Mouse (Mus musculus): ENCODE measurements at regions not wholly inside any gene's neighbourhood (a gene's known extent, or its start where the extent isn't known, plus 50 kb on each side); places are given as distances from the start of the nearest gene placed in this dataset.

- H3K9me3 ChIP-seq (ENCODE audit: control insufficient read depth, low read length) = no peaks in the 10 kb centered on the region
- no peaks in the 10 kb centered on the region for H3K27me3 ChIP-seq (ENCODE audit: control insufficient read depth, insufficient read depth, low read length)
- H3K9ac ChIP-seq (ENCODE audit: low read depth, low read length, severe bottlenecking) = no peak overlapping the region
- H3K27ac ChIP-seq (replicated peaks; ENCODE audit: low read depth, low read length) = no peak overlapping the region
- H3K4me1 ChIP-seq (ENCODE audit: control insufficient read depth, insufficient read depth, low read length) = peaks cover 19% of the 10 kb centered on the region
- H3K4me3 ChIP-seq (replicated peaks; ENCODE audit: low read length) = no peak overlapping the region
- no peak for ATAC-seq (ENCODE audit: low FRiP score, low read depth)
- H3K36me3 ChIP-seq (ENCODE audit: control insufficient read depth, insufficient read depth, low read length) = no peaks in the 10 kb centered on the region
- 70% methylated on average over 3 of the region's 3 CpGs for WGBS
- no peak for DNase-seq (ENCODE audit: low spot score)
- no peak overlapping the region for H3K4me2 ChIP-seq (replicated peaks; ENCODE audit: low read depth, low read length, severe bottlenecking)
- no peak for TF ChIP-seq POLR2A (IDR thresholded peaks at IDR 0.05; ENCODE audit: borderline replicate concordance, extremely low read depth, insufficient read depth, insufficient read length)
These were observed 182.9 kb downstream of the Twistnb start for GRCm38 (mm10) chr12:33612378-33612777.

DNA sequence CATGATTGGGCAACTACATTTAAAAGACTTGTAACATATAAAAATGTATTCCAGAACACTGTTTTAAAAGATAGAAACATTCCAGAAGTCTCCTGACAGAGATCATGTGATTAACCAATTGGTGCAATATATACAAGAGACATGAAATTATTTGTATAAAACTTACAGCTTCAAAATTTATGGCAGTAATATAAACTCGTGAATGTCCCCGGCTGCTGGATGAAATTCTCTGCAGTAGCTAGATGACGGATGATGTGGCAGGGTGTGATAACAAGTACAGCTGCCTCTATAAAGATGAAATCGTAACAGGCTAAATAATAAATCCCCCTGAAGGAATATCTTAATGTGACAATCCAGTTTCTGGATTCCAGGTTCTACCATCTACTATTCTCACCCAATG is 191.0 kb downstream of the Twistnb start:
- Histone ChIP-seq H3K27ac (replicated peaks; ENCODE audit: low read depth, low read length) (no peak overlapping the region), H3K9ac (ENCODE audit: low read depth, low read length, severe bottlenecking) (no peak overlapping the region), H3K4me3 (replicated peaks; ENCODE audit: low read length) (no peak overlapping the region), H3K27me3 (ENCODE audit: control insufficient read depth, insufficient read depth, low read length) (no peaks in the 10 kb centered on the region), H3K4me1 (ENCODE audit: control insufficient read depth, insufficient read depth, low read length) (no peaks in the 10 kb centered on the region), H3K9me3 (ENCODE audit: control insufficient read depth, low read length) (no peaks in the 10 kb centered on the region), H3K36me3 (ENCODE audit: control insufficient read depth, insufficient read depth, low read length) (no peaks in the 10 kb centered on the region), H3K4me2 (replicated peaks; ENCODE audit: low read depth, low read length, severe bottlenecking) (no peak overlapping the region)
- no peak for DNase-seq (ENCODE audit: low spot score)
- WGBS = 34% methylated on average over 4 of the region's 4 CpGs
- no peak for ATAC-seq (ENCODE audit: low FRiP score, low read depth)
- no peak for TF ChIP-seq POLR2A (IDR thresholded peaks at IDR 0.05; ENCODE audit: borderline replicate concordance, extremely low read depth, insufficient read depth, insufficient read length)

GRCm38 (mm10) chr12:33626092-33626882 is 196.9 kb downstream of the Twistnb start:
- WGBS = 33% methylated on average over 4 of the region's 4 CpGs

GRCm38 (mm10) chr12:33652597-33652996 is 223.2 kb downstream of the Twistnb start:
- no peak for TF ChIP-seq POLR2A (IDR thresholded peaks at IDR 0.05; ENCODE audit: borderline replicate concordance, extremely low read depth, insufficient read depth, insufficient read length)
- H3K27ac ChIP-seq (replicated peaks; ENCODE audit: low read depth, low read length) = no peak overlapping the region
- 71% methylated on average over 1 of the region's 1 CpGs for WGBS
- no peaks in the 10 kb centered on the region for H3K9me3 ChIP-seq (ENCODE audit: control insufficient read depth, low read length)
- ATAC-seq (ENCODE audit: low FRiP score, low read depth) (no peak), DNase-seq (ENCODE audit: low spot score) (no peak)
- H3K27me3 ChIP-seq (ENCODE audit: control insufficient read depth, insufficient read depth, low read length) = no peaks in the 10 kb centered on the region
- H3K4me3 ChIP-seq (replicated peaks; ENCODE audit: low read length) = no peak overlapping the region
- no peaks in the 10 kb centered on the region for H3K4me1 ChIP-seq (ENCODE audit: control insufficient read depth, insufficient read depth, low read length)
- no peaks in the 10 kb centered on the region for H3K36me3 ChIP-seq (ENCODE audit: control insufficient read depth, insufficient read depth, low read length)
- no peak overlapping the region for H3K4me2 ChIP-seq (replicated peaks; ENCODE audit: low read depth, low read length, severe bottlenecking)
- H3K9ac ChIP-seq (ENCODE audit: low read depth, low read length, severe bottlenecking) = no peak overlapping the region

More at GRCm38 (mm10) chr12:33626092-33626882, 196.9 kb downstream of the Twistnb start:
- peak; percentile 58 for DNase-seq (ENCODE audit: low spot score)
- Histone ChIP-seq H3K9me3 (ENCODE audit: control insufficient read depth, low read length) (no peaks in the 10 kb centered on the region), H3K9ac (ENCODE audit: low read depth, low read length, severe bottlenecking) (no peak overlapping the region), H3K4me1 (ENCODE audit: control insufficient read depth, insufficient read depth, low read length) (0 out of 2 replicates have a peak, but pooled peaks cover 4% of the 10 kb centered on the region), H3K27me3 (ENCODE audit: control insufficient read depth, insufficient read depth, low read length) (no peaks in the 10 kb centered on the region), H3K4me2 (replicated peaks; ENCODE audit: low read depth, low read length, severe bottlenecking) (no peak overlapping the region), H3K4me3 (replicated peaks; ENCODE audit: low read length) (no peak overlapping the region), H3K27ac (replicated peaks; ENCODE audit: low read depth, low read length) (no peak overlapping the region), H3K36me3 (ENCODE audit: control insufficient read depth, insufficient read depth, low read length) (no peaks in the 10 kb centered on the region)
- ATAC-seq (ENCODE audit: low FRiP score, low read depth) = peak; percentile 83
- no peak for TF ChIP-seq POLR2A (IDR thresholded peaks at IDR 0.05; ENCODE audit: borderline replicate concordance, extremely low read depth, insufficient read depth, insufficient read length)

DNA sequence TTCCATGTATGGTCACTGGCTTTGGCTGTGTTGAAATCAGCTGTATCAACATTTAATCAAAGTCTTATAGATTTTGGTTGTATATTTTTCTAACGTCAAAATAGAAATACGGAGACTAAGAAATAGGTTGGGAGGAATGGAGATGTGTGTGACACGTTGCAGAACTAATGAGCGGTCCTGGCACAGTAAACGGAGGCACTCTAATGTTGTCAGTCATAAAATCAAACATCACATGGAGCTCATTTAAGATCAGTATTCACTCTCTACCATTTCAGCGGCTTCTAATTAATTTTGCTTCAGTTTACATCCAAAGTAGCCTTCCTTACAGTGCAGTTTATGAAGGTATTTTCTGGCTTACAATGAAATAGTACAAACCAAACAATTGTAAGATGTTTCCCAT is 246.1 kb downstream of the Twistnb start:
- H3K4me2 ChIP-seq (replicated peaks; ENCODE audit: low read depth, low read length, severe bottlenecking) = no peak overlapping the region
- no peak for ATAC-seq (ENCODE audit: low FRiP score, low read depth)
- DNase-seq (ENCODE audit: low spot score) = no peak
- no peak overlapping the region for H3K9ac ChIP-seq (ENCODE audit: low read depth, low read length, severe bottlenecking)
- no peak for TF ChIP-seq POLR2A (IDR thresholded peaks at IDR 0.05; ENCODE audit: borderline replicate concordance, extremely low read depth, insufficient read depth, insufficient read length)
- H3K27ac ChIP-seq (replicated peaks; ENCODE audit: low read depth, low read length) = no peak overlapping the region
- WGBS = 54% methylated on average over 6 of the region's 6 CpGs
- no peak overlapping the region for H3K4me3 ChIP-seq (replicated peaks; ENCODE audit: low read length)
- H3K36me3 ChIP-seq (ENCODE audit: control insufficient read depth, insufficient read depth, low read length) = no peaks in the 10 kb centered on the region
- no peaks in the 10 kb centered on the region for H3K9me3 ChIP-seq (ENCODE audit: control insufficient read depth, low read length)
- no peaks in the 10 kb centered on the region for H3K27me3 ChIP-seq (ENCODE audit: control insufficient read depth, insufficient read depth, low read length)
- no peaks in the 10 kb centered on the region for H3K4me1 ChIP-seq (ENCODE audit: control insufficient read depth, insufficient read depth, low read length)

All from limb, embryonic 14.5 days (tissue).